Mouse (Mus musculus) limb, embryonic 14.5 days (tissue): ENCODE data around the gene Tnfrsf25. TPM values are rescaled to one million over a fixed set of nuclear protein-coding genes. Genes with fewer than 3 reads are reported as not detected.
A peak's percentile ranks its signal among the peaks of the same experiment; 100 is the strongest.

ENCODE experiments used
- ATAC-seq: fragments of 200-750 bp; cut with Nextera tagmentation; 2 replicates; pipeline ENCODE4 v1.8.0; 2017; ENCODE audit warnings: low read depth, moderate number of reproducible peaks, moderate TSS enrichment; ENCODE audit not compliant: low FRiP score
- DNase-seq: peaks from one replicate; pipeline ENCODE4 v3.0.0-alpha.2; 2015; ENCODE audit warnings: low spot score
- H3K27ac ChIP-seq: fragments of 300-500 bp; sonication (generic); replicated peaks from 2 replicates; pipeline ENCODE4 v1.5.1; 2014; ENCODE audit warnings: low read depth, mild to moderate bottlenecking, low read length, moderate library complexity, mixed read lengths
- H3K27me3 ChIP-seq: fragments of 300-500 bp; sonication (generic); 2 replicates; pipeline ENCODE4 v1.6.1; 2014; ENCODE audit warnings: low read length, mixed read lengths; ENCODE audit not compliant: control insufficient read depth, insufficient read depth
- H3K36me3 ChIP-seq: fragments of 300-500 bp; sonication (generic); 2 replicates; pipeline ENCODE4 v1.6.1; 2014; ENCODE audit warnings: mild to moderate bottlenecking, low read length, moderate library complexity, mixed read lengths; ENCODE audit not compliant: control insufficient read depth, insufficient read depth
- H3K4me1 ChIP-seq: fragments of 300-500 bp; sonication (generic); 2 replicates; pipeline ENCODE4 v1.6.1; 2014; ENCODE audit warnings: antibody characterized with exemption, low read length, mixed read lengths; ENCODE audit not compliant: control insufficient read depth, insufficient read depth
- H3K4me2 ChIP-seq: fragments of 300-500 bp; sonication (generic); replicated peaks from 2 replicates; pipeline ENCODE4 v1.6.1; 2014; ENCODE audit warnings: low read depth, mild to moderate bottlenecking, low read length, moderate library complexity; ENCODE audit not compliant: severe bottlenecking
- H3K4me3 ChIP-seq: fragments of 300-500 bp; sonication (generic); replicated peaks from 2 replicates; pipeline ENCODE4 v1.5.1; 2014; ENCODE audit warnings: low read length
- H3K9ac ChIP-seq: fragments of 300-500 bp; sonication (generic); 2 replicates; pipeline ENCODE4 v1.6.1; 2014; ENCODE audit warnings: mild to moderate bottlenecking, low read depth, low read length, moderate library complexity; ENCODE audit not compliant: severe bottlenecking
- H3K9me3 ChIP-seq: fragments of 300-500 bp; sonication (generic); 2 replicates; pipeline ENCODE4 v1.6.1; 2016; ENCODE audit warnings: low read length; ENCODE audit not compliant: control insufficient read depth
- POLR2A ChIP-seq: fragments of 200-500 bp; IDR thresholded peaks from 2 replicates; pipeline ENCODE4 v1.8.0; 2012; ENCODE audit warnings: inconsistent platforms, mild to moderate bottlenecking, moderate library complexity, borderline replicate concordance; ENCODE audit not compliant: insufficient read depth, insufficient read length; ENCODE audit errors: extremely low read depth
- WGBS: fragments of 180-500 bp; shearing (Covaris S2); extraction: QIAGEN DNeasy Blood & Tissue Kit; methylation state at CpG from one replicate; pipeline ENCODE4 v1.1.7; 2014; 5-methylcytosine and 5-hydroxymethylcytosine counted together
- polyA plus RNA-seq, 2 experiments: library from polyadenylated mRNA; depleted of rRNA in 1 of 2; stranded (reverse) in 1 of 2; unstranded in 1 of 2; fragments of >200 nt; fragmentation: Nextera tagmentation in 1 of 2; extraction: Ambion mirVana in 1 of 2; gene quantifications; 2 replicates each; pipeline versions ENCODE4 v1.2.1 to v1.2.3; 2012 to 2014

Tnfrsf25 gene
- polyA plus RNA-seq, 2 experiments, result 1.0 to 6.0 TPM

DNA sequence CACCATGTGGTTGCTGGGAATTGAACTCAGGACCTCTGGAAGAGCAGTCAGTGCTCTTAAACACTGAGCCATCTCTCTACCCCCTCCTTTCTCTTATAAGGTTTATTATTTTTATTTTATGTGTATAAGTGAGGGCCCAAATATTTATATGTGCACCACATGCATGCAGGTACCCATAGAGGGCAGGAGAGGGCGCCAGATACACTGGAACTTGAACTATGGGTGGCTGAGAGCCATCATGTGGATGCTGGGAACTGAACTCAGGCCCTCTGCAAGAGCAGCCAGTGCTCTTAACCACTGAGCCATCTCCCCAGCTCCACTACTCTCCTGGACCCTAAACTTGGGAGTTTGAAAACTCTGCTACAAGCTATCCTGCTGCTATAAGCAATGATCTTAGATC, 27.9 kb downstream of the Tnfrsf25 start:
- ATAC-seq, result no peak
- H3K27me3 ChIP-seq, result peaks cover 4% of the 10 kb centered on the region; the same call in 1 of the 2 replicates
- H3K4me2 ChIP-seq, result no peak overlapping the region

DNA sequence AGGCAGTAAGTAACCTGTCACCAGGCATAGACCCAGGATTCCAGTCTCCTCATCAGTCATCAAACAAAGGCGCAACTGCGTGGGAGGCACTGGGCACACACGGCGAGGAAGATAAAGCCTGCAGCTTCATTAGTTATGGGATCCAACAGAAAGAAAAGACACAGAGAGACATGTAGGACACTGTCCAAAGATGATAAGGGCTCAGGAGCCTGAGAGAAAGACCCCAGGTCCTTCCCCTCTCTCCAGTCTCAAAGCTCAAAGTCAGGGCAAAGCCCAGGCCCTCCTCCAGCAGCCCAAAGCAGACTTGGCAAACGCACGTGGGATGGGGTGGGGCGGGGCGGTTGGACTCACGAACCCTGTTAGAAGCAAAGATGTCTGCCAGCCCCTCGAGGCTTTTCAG, 29.7 kb downstream of the Tnfrsf25 start:
- 70% methylated on average over 10 of the region's 10 CpGs for WGBS
- Histone ChIP-seq H3K4me2 (no peak overlapping the region), H3K4me1 (no peaks in the 10 kb centered on the region), H3K27me3 (peaks cover 12% of the 10 kb centered on the region), H3K27ac (no peak overlapping the region), H3K9ac (no peak overlapping the region), H3K36me3 (no peaks in the 10 kb centered on the region), H3K9me3 (no peaks in the 10 kb centered on the region), H3K4me3 (no peak overlapping the region)
- DNase-seq, result no peak
- no peak for ATAC-seq
- TF ChIP-seq POLR2A, result no peak

More for the DNA sequence above, 27.9 kb downstream of the Tnfrsf25 start:
- no peak for TF ChIP-seq POLR2A
- Histone ChIP-seq H3K36me3 (no peaks in the 10 kb centered on the region), H3K27ac (no peak overlapping the region), H3K9me3 (no peaks in the 10 kb centered on the region), H3K9ac (no peak overlapping the region), H3K4me3 (no peak overlapping the region), H3K4me1 (peaks cover 5% of the 10 kb centered on the region; the same call in 1 of the 2 replicates)
- no peak for DNase-seq
- 32% methylated on average over 1 of the region's 1 CpGs for WGBS

DNA sequence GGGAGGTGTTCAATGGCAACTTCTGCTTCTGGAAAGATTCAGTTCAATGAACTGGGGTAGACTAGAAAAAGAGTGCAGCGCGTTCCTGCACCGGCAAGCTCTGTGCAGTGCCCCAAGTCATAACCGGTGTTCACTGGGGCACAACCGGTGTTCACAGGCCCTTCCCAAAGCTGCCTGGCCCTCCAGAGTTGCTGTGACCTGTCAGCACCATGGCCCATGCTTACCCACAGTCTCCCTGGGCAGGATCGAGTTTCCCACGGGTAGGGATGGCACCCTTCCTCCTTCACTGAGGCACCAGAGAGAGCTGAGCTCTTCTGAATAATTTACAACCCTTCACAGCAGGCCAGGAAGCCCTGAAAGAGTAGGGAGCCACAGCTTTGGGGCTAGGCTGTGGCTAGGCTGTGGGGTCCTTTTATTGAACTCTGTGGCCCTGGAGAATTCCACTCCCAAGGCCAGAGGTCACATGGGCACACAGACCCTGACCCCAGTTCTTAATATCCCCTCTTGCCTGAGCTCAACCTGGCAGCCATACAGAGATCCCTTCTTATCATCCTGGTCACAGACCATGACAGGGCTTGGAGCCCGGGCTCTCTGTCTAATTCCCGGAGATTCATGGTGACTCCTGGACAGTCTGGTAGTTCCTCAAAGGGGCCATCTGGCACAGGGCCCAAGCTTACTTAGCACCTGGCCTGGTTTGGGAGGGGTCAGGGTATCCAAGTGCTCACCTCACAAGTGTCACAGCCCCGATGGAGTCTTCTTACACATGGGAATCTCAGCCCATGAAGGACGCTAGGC, 30.5 kb downstream of the Tnfrsf25 start:
- ATAC-seq, result no peak
- no peak for DNase-seq
- Histone ChIP-seq H3K27ac (no peak overlapping the region), H3K4me1 (no peaks in the 10 kb centered on the region), H3K9ac (no peak overlapping the region), H3K36me3 (no peaks in the 10 kb centered on the region), H3K27me3 (peaks cover 19% of the 10 kb centered on the region), H3K9me3 (no peaks in the 10 kb centered on the region), H3K4me3 (no peak overlapping the region), H3K4me2 (no peak overlapping the region)
- WGBS, result 55% methylated on average over 11 of the region's 11 CpGs
- no peak for TF ChIP-seq POLR2A

DNA sequence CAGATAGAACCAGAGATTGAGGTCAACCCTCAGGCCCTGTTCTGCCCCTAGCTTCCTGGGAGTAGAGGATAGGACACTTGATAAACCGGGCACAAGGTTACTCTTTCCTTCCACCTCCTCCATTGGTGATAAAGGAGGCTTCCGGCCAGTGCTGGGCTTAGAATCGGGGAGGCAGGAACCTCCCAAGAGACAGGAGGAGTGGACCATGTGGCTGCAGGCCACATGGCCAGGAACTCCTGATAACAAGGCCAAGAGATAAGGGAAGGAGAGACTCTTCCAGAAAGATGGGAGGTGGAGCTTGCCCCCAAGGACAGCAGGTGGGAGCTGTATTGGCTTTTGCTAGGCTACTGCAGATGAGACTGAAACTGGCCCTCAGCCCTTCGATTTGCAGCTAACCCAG, 34.8 kb downstream of the Tnfrsf25 start:
- Histone ChIP-seq H3K27me3 (peaks cover 52% of the 10 kb centered on the region), H3K9ac (no peak overlapping the region), H3K36me3 (no peaks in the 10 kb centered on the region), H3K4me3 (no peak overlapping the region), H3K4me1 (peaks cover 4% of the 10 kb centered on the region; the same call in 1 of the 2 replicates), H3K27ac (no peak overlapping the region), H3K4me2 (no peak overlapping the region), H3K9me3 (no peaks in the 10 kb centered on the region)
- no peak for TF ChIP-seq POLR2A
- 72% methylated on average over 4 of the region's 4 CpGs for WGBS
- DNase-seq (no peak), ATAC-seq (no peak)

DNA sequence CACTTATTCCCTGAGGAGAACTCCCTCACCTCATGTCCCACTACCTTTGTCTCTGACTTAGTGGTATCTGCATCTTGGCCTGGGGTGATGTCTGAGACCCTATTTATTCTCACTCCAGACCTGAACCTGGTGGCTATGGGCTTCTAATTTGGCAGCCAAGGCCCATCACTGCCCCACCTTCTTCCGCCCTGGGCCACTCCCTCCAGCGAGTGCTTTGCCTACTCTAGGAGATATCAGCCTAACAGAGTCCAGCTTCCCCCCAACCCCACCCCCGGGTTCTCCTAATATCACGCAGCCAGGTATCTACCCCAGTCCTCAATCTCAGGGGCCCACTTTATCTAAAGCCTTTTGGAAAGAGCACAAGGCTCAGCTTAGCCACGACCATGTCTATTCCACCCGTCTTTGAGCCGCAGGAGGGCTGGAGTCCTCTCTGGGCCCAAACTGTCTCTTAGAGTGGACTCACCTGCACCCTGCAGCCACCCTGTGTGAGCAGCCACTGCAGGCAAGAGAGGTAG, 35.8 kb downstream of the Tnfrsf25 start:
- H3K36me3 ChIP-seq, result no peaks in the 10 kb centered on the region
- H3K27ac ChIP-seq, result no peak overlapping the region
- H3K4me1 ChIP-seq, result peaks cover 4% of the 10 kb centered on the region; the same call in 1 of the 2 replicates
- 23% methylated on average over 7 of the region's 7 CpGs for WGBS
- H3K27me3 ChIP-seq, result peaks cover 54% of the 10 kb centered on the region
- H3K9me3 ChIP-seq, result no peaks in the 10 kb centered on the region
- no peak for TF ChIP-seq POLR2A
- DNase-seq, result no peak
- peak overlapping the region; percentile 57 for H3K4me2 ChIP-seq
- no peak overlapping the region for H3K9ac ChIP-seq
- ATAC-seq, result 0 out of 2 replicates have a peak, but pooled peaks have one; percentile 3
- peak overlapping the region; percentile 39 for H3K4me3 ChIP-seq
